Mouse (Mus musculus) intestine, postnatal 0 days (tissue): ENCODE measurements around the gene Defb25. TPM values are rescaled to one million over a fixed set of nuclear protein-coding genes. Genes with fewer than 3 reads are reported as not detected.
"Not testable (repeated sequence)": the region's sequence is repeated elsewhere in the genome, so short reads cannot be mapped to it uniquely, and the experiment has no call there.

Experiments
- ATAC-seq: fragments of 200-750 bp; cut with Nextera tagmentation; 2 replicates; pipeline ENCODE4 v1.8.0; 2017; ENCODE audit warnings: mild to moderate bottlenecking, moderate TSS enrichment, moderate library complexity
- H3K27ac ChIP-seq: fragments of 300-500 bp; sonication (generic); 2 replicates; pipeline ENCODE4 v1.5.1; 2014; ENCODE audit warnings: mild to moderate bottlenecking, low read depth, low read length, moderate library complexity
- H3K27me3 ChIP-seq: fragments of 300-500 bp; sonication (generic); replicated peaks from 2 replicates; pipeline ENCODE4 v1.6.1; 2014; ENCODE audit warnings: low read length, mixed read lengths; ENCODE audit not compliant: control insufficient read depth, insufficient read depth
- H3K36me3 ChIP-seq: fragments of 300-500 bp; sonication (generic); 2 replicates; pipeline ENCODE4 v1.6.1; 2014; ENCODE audit warnings: mild to moderate bottlenecking, moderate library complexity; ENCODE audit not compliant: control insufficient read depth, insufficient read depth
- H3K4me1 ChIP-seq: fragments of 300-500 bp; sonication (generic); replicated peaks from 2 replicates; pipeline ENCODE4 v1.6.1; 2014; ENCODE audit warnings: antibody characterized with exemption, low read length, mixed read lengths; ENCODE audit not compliant: control insufficient read depth, insufficient read depth
- H3K4me2 ChIP-seq: fragments of 300-500 bp; sonication (generic); replicated peaks from 2 replicates; pipeline ENCODE4 v1.6.1; 2014; ENCODE audit warnings: low read depth, mild to moderate bottlenecking, moderate library complexity
- H3K4me3 ChIP-seq: fragments of 300-500 bp; sonication (generic); 2 replicates; pipeline ENCODE4 v1.5.1; 2014; ENCODE audit warnings: low read depth, low read length
- H3K9ac ChIP-seq: fragments of 300-500 bp; sonication (generic); 2 replicates; pipeline ENCODE4 v1.6.1; 2014; ENCODE audit warnings: mild to moderate bottlenecking, low read depth, low read length
- H3K9me3 ChIP-seq: fragments of 300-500 bp; sonication (generic); 2 replicates; pipeline ENCODE4 v1.6.1; 2016; ENCODE audit warnings: mixed run types; ENCODE audit not compliant: control insufficient read depth
- CTCF ChIP-seq: sonication (generic); IDR thresholded peaks from 2 replicates; pipeline ENCODE4 v1.5.1; 2016; ENCODE audit warnings: low read depth, mild to moderate bottlenecking, control low read depth, antibody characterized with exemption, moderate library complexity
- WGBS: fragments of 180-500 bp; shearing (Covaris S2); extraction: QIAGEN DNeasy Blood & Tissue Kit; methylation state at CpG from one replicate; pipeline ENCODE4 v1.1.7; 2014; 5-methylcytosine and 5-hydroxymethylcytosine counted together
- polyA plus RNA-seq: library from polyadenylated mRNA; unstranded; fragments of >200 nt; fragmentation: Nextera tagmentation; extraction: Ambion mirVana; gene quantifications from 2 replicates; pipeline ENCODE4 v1.2.1, GENCODE M21; 2015

Gene Defb25
- 0.72 TPM in 1 of 2 replicates, not detected in the other for polyA plus RNA-seq

DNA sequence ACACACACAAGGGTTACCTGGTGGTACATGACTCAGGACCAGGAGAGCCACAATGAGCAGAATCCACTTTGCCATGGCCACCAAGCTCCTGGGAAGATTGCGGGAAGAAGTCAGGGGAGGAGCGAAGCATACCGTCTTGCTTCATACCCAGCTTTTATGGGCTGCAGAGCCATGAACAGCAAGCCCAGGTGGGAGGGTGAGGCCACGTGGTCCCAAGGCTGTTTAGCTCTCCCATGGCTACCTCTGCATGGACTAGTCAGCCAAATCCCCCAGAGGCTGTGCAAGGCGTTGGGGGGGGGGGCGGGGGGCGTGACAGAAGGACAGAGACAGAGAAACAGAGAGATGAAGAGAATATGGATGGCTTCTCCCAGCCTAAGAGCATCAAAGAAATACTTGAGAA, at the start of gene Defb25:
Gene Defb25 (minus strand): TSS at position 101 of the 400 bp plus-strand sequence.
- Histone ChIP-seq H3K27ac (no peak within 1 kb of the TSS), H3K4me3 (no peak within 1 kb of the TSS), H3K36me3 (no peaks in the 10 kb centered on the region), H3K4me1 (no peaks in the 10 kb centered on the region), H3K27me3 (peaks cover 22% of the 10 kb centered on the region), H3K9ac (no peak within 1 kb of the TSS), H3K9me3 (no peaks in the 10 kb centered on the region), H3K4me2 (no peak within 1 kb of the TSS)
- 79% methylated on average over 7 of the region's 7 CpGs for WGBS
- no peak for TF ChIP-seq CTCF
- no peak for ATAC-seq

DNA sequence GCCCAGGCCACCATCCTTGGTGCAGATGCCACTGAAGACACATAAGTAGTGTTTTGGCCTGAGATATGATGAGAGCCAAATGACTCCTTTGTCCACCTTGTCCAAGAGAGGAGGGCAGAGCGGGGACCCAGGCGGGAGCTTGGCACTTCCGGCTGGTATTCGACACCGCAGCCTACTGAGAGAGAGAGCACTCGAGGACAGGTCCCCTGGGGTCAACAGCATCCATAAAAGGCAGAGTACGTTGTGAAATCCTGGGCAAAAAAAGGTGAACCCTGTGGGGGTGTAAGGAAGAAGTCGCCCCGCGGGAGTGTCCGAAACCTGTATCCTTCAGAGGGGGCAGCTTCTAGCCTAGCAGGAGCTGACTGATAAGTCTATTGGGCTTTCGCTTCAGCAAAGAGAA, 49.3 kb upstream of the Defb25 start:
- Histone ChIP-seq H3K9ac (no peak overlapping the region), H3K36me3 (peaks cover 18% of the 10 kb centered on the region), H3K4me2 (peak overlapping the region; percentile 9; the same call in 1 of the 2 replicates), H3K4me3 (no peak overlapping the region), H3K27me3 (no peaks in the 10 kb centered on the region), H3K9me3 (no peaks in the 10 kb centered on the region), H3K4me1 (peaks cover 5% of the 10 kb centered on the region; the same call in 1 of the 2 replicates), H3K27ac (peak overlapping the region; percentile 37; the same call in 1 of the 2 replicates)
- WGBS = 85% methylated on average over 12 of the region's 12 CpGs
- TF ChIP-seq CTCF = no peak
- ATAC-seq = no peak

GRCm38 (mm10) chr2:152671642-152671999, 48.8 kb upstream of the Defb25 start:
- Histone ChIP-seq H3K27ac (no peak overlapping the region), H3K4me3 (no peak overlapping the region), H3K27me3 (no peaks in the 10 kb centered on the region), H3K9me3 (no peaks in the 10 kb centered on the region), H3K36me3 (peaks cover 16% of the 10 kb centered on the region), H3K4me1 (peaks cover 5% of the 10 kb centered on the region; the same call in 1 of the 2 replicates), H3K4me2 (peak overlapping the region; percentile 83), H3K9ac (no peak overlapping the region)
- ATAC-seq = peak; percentile 29; the same call in 1 of the 2 replicates
- TF ChIP-seq CTCF = peak; percentile 81
- 17% methylated on average over 5 of the region's 5 CpGs for WGBS

DNA sequence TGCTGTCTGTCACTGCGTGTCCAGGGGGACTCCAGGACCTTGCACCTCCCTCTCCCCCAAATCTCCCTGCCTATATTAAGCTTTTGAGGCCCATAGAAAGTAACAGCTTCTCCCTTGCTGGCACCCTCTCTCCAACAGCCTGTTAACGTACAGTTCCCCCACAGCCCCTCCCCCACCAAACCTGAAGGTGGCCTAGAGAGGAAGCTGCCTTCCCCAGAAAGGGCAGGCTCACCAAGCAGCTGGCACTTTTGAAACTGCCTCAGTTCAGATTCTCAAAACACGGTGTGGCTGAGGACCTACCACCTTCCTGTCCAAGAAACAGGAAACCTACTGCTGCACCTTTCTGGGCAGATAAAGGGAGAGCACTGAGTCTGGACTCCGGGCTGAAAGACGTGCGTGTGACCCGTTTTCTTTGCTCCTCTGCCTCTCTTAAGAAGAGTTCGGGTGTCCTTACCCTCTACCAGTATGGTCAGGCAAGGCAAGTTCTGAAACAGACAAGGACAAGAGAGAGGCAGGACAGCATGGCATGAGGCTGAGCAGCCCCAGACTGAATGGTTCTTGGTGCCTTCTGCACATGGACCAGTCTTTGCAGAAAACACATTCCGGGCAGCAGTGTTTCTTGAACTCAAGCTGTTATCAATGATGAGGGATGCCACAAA, 48.3 kb upstream of the Defb25 start:
- Histone ChIP-seq H3K9me3 (no peaks in the 10 kb centered on the region), H3K4me2 (peak overlapping the region; percentile 83), H3K36me3 (peaks cover 11% of the 10 kb centered on the region; the same call in 1 of the 2 replicates), H3K4me3 (peak overlapping the region; percentile 80), H3K4me1 (peaks cover 5% of the 10 kb centered on the region; the same call in 1 of the 2 replicates), H3K27me3 (no peaks in the 10 kb centered on the region), H3K27ac (no peak overlapping the region), H3K9ac (0 out of 2 replicates have a peak overlapping the region, but pooled peaks have one; percentile 78)
- ATAC-seq = no peak
- 44% methylated on average over 9 of the region's 9 CpGs for WGBS
- TF ChIP-seq CTCF = no peak

DNA sequence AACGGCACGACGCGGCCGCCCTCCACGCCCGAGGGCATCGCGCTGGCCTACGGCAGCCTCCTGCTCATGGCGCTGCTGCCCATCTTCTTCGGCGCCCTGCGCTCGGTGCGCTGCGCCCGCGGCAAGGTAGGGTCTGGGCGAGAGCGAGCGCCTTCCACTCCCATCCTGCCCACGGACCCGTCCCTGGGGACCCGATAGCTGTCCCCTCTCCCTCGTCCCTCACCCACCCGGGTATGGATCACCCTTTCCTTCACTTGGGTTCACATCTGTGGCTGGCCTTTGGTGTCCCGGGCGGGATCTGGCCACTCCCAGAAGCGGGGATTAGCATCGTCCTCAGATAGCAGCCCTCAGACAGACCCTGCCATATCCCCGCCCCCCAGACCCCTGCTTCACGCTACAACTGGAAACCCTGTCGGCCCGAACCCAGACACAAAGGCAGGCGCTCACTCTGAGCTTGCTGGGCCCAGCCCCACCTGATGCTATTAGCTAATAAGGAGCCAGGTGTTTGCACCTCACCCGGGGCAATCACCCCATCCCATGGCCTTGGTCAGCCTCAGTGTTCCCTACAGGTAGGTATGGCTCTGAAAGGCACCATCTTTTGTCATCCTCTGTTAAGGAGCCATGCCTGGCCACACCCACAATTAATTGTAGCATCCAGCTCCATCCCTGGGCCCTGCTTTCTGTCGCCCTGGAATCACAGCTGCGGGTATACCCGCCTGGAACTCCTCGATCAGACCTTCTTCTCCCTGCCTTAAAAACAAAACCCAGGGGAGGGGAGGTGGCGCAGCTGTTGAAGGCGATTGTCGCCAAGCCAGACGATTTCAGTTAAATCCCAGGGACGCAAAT, 47.0 kb upstream of the Defb25 start:
- H3K4me2 ChIP-seq = peak overlapping the region; percentile 83
- WGBS = 2% methylated on average over 45 of the region's 46 CpGs
- peak; percentile 49 for ATAC-seq

GRCm38 (mm10) chr2:152669256-152669638, 46.4 kb upstream of the Defb25 start, which contains the start of gene H13:
Gene H13, plus strand, starts transcription at chr2:152669461.
- peak; percentile 100 for TF ChIP-seq CTCF
- H3K27ac ChIP-seq = peak within 1 kb of the TSS; percentile 91
- peak within 1 kb of the TSS; percentile 80 for H3K4me3 ChIP-seq
- H3K4me1 ChIP-seq = peaks cover 5% of the 10 kb centered on the region; the same call in 1 of the 2 replicates
- no peaks in the 10 kb centered on the region for H3K9me3 ChIP-seq
- no peaks in the 10 kb centered on the region; the same call in 1 of the 2 replicates for H3K36me3 ChIP-seq
- under 1% methylated on average over 35 of the region's 35 CpGs for WGBS
- H3K4me2 ChIP-seq = peak within 1 kb of the TSS; percentile 83
- ATAC-seq = peak; percentile 82
- H3K27me3 ChIP-seq = no peaks in the 10 kb centered on the region
- H3K9ac ChIP-seq = peak within 1 kb of the TSS; percentile 78

More for the DNA sequence above, 47.0 kb upstream of the Defb25 start:
- Histone ChIP-seq H3K9ac (peak overlapping the region; percentile 78), H3K9me3 (no peaks in the 10 kb centered on the region), H3K27me3 (no peaks in the 10 kb centered on the region), H3K4me3 (peak overlapping the region; percentile 80), H3K4me1 (peaks cover 5% of the 10 kb centered on the region; the same call in 1 of the 2 replicates), H3K27ac (peak overlapping the region; percentile 91), H3K36me3 (peaks cover under 1% of the 10 kb centered on the region; the same call in 1 of the 2 replicates)
- TF ChIP-seq CTCF = no peak

- not testable (repeated sequence) for H3K27ac ChIP-seq
Observed at GRCm38 (mm10) chr2:152666191-152666590, 43.3 kb upstream of the Defb25 start.

More at GRCm38 (mm10) chr2:152666191-152666590, 43.3 kb upstream of the Defb25 start:
- not testable (repeated sequence) for H3K9me3 ChIP-seq, H3K4me3 ChIP-seq, ATAC-seq, H3K9ac ChIP-seq, H3K4me2 ChIP-seq, H3K4me1 ChIP-seq, H3K36me3 ChIP-seq, H3K27me3 ChIP-seq
- WGBS = 69% methylated on average over 3 of the region's 3 CpGs
